Mouse (Mus musculus) heart, postnatal 0 days (tissue): ENCODE results near the gene Pik3ca. TPM values are rescaled to one million over a fixed set of nuclear protein-coding genes. Genes with fewer than 3 reads are reported as not detected.
A peak's percentile ranks its signal among the peaks of the same experiment; 100 is the strongest.

Experiments used
- ATAC-seq: fragments of 200-750 bp; cut with Nextera tagmentation; 2 replicates; pipeline ENCODE4 v1.8.0; 2017; ENCODE audit warnings: low read depth, moderate number of reproducible peaks, moderate library complexity; ENCODE audit not compliant: insufficient read depth
- DNase-seq: peaks from one replicate; pipeline ENCODE4 v3.0.0-alpha.2; 2016; ENCODE audit warnings: low spot score
- H3K27ac ChIP-seq: fragments of 300-500 bp; sonication (generic); 2 replicates; pipeline ENCODE4 v1.5.1; 2014; ENCODE audit warnings: low read depth, mild to moderate bottlenecking
- H3K27me3 ChIP-seq: fragments of 300-500 bp; sonication (generic); 2 replicates; pipeline ENCODE4 v1.6.1; 2014; ENCODE audit warnings: low read length, mixed read lengths; ENCODE audit not compliant: control insufficient read depth, insufficient read depth
- H3K36me3 ChIP-seq: fragments of 300-500 bp; sonication (generic); replicated peaks from 2 replicates; pipeline ENCODE4 v1.6.1; 2014; ENCODE audit warnings: low read length, mixed read lengths; ENCODE audit not compliant: control insufficient read depth, insufficient read depth
- H3K4me1 ChIP-seq: fragments of 300-500 bp; sonication (generic); 2 replicates; pipeline ENCODE4 v1.6.1; 2014; ENCODE audit warnings: antibody characterized with exemption; ENCODE audit not compliant: control insufficient read depth, insufficient read depth
- H3K4me2 ChIP-seq: fragments of 300-500 bp; sonication (generic); 2 replicates; pipeline ENCODE4 v1.6.1; 2014; ENCODE audit warnings: low read depth, mild to moderate bottlenecking, low read length, moderate library complexity
- H3K4me3 ChIP-seq: fragments of 300-500 bp; sonication (generic); 2 replicates; pipeline ENCODE4 v1.5.1; 2014; ENCODE audit warnings: low read depth, low read length
- H3K9ac ChIP-seq: fragments of 300-500 bp; sonication (generic); replicated peaks from 2 replicates; pipeline ENCODE4 v1.6.1; 2014; ENCODE audit warnings: low read depth, low read length, mixed read lengths
- H3K9me3 ChIP-seq: fragments of 300-500 bp; sonication (generic); replicated peaks from 2 replicates; pipeline ENCODE4 v1.6.1; 2016; ENCODE audit warnings: low read length; ENCODE audit not compliant: control insufficient read depth
- CTCF ChIP-seq: IDR thresholded peaks from 2 replicates; pipeline ENCODE4 v1.5.1; 2016; ENCODE audit warnings: antibody characterized with exemption, control low read depth, low read depth
- EP300 ChIP-seq: IDR thresholded peaks from 2 replicates; pipeline ENCODE4 v1.6.1; 2016; ENCODE audit warnings: antibody characterized with exemption, low read depth
- WGBS: fragments of 180-500 bp; shearing (Covaris S2); extraction: QIAGEN DNeasy Blood & Tissue Kit; methylation state at CpG from one replicate; pipeline ENCODE4 v1.1.7; 2014; 5-methylcytosine and 5-hydroxymethylcytosine counted together
- polyA plus RNA-seq: library from polyadenylated mRNA; unstranded; fragments of >200 nt; fragmentation: Nextera tagmentation; extraction: Ambion mirVana; gene quantifications from 2 replicates; pipeline ENCODE4 v1.2.1, GENCODE M21; 2015
- total RNA-seq: library from RNA; depleted of rRNA; stranded (reverse); fragments of >200 nt; gene quantifications from 2 replicates; pipeline ENCODE4 v1.2.3, GENCODE M21; 2014; ENCODE audit warnings: low replicate concordance

Gene Pik3ca
- total and polyA plus RNA-seq, 2 experiments from 2014 or later = 6.7 to 19.2 TPM

- H3K4me2 ChIP-seq = no peak overlapping the region
- no peaks in the 10 kb centered on the region for H3K27me3 ChIP-seq
- 0 out of 2 replicates have a peak overlapping the region, but pooled peaks have one; percentile 3 for H3K27ac ChIP-seq
- no peak overlapping the region for H3K9ac ChIP-seq
- H3K9me3 ChIP-seq = no peaks in the 10 kb centered on the region
- ATAC-seq (no peak), DNase-seq (no peak)
- TF ChIP-seq CTCF = no peak
- no peak for TF ChIP-seq EP300
- no peaks in the 10 kb centered on the region for H3K36me3 ChIP-seq
- 47% methylated on average over 7 of the region's 7 CpGs for WGBS
- H3K4me1 ChIP-seq = peaks cover 63% of the 10 kb centered on the region
- no peak overlapping the region for H3K4me3 ChIP-seq
Measured at GRCm38 (mm10) chr3:32402990-32403885, 5.8 kb downstream of the Pik3ca start.

GRCm38 (mm10) chr3:32405699-32406098, 8.2 kb downstream of the Pik3ca start:
- Histone ChIP-seq H3K27me3 (no peaks in the 10 kb centered on the region), H3K4me3 (no peak overlapping the region), H3K9me3 (no peaks in the 10 kb centered on the region), H3K4me1 (peaks cover 53% of the 10 kb centered on the region), H3K36me3 (no peaks in the 10 kb centered on the region), H3K9ac (no peak overlapping the region), H3K27ac (no peak overlapping the region), H3K4me2 (no peak overlapping the region)
- no peak for TF ChIP-seq EP300
- no peak for ATAC-seq
- no peak for DNase-seq
- 60% methylated on average over 1 of the region's 1 CpGs for WGBS

GRCm38 (mm10) chr3:32406804-32407203, 9.3 kb downstream of the Pik3ca start:
- H3K9me3 ChIP-seq = no peaks in the 10 kb centered on the region
- no peak for TF ChIP-seq EP300
- no peak for TF ChIP-seq CTCF
- H3K9ac ChIP-seq = no peak overlapping the region
- H3K4me3 ChIP-seq = no peak overlapping the region
- H3K36me3 ChIP-seq = no peaks in the 10 kb centered on the region
- whole genome bisulfite sequencing = 77% methylated on average over 6 of the region's 6 CpGs
- no peaks in the 10 kb centered on the region for H3K27me3 ChIP-seq
- H3K4me1 ChIP-seq = peaks cover 47% of the 10 kb centered on the region
- no peak for ATAC-seq
- H3K4me2 ChIP-seq = no peak overlapping the region
- no peak for DNase-seq
- no peak overlapping the region for H3K27ac ChIP-seq

- H3K27ac ChIP-seq = no peak overlapping the region
- H3K9me3 ChIP-seq = no peaks in the 10 kb centered on the region
Measured at GRCm38 (mm10) chr3:32408811-32409273, 11.4 kb downstream of the Pik3ca start.

GRCm38 (mm10) chr3:32412502-32413044, 15.1 kb downstream of the Pik3ca start:
- H3K4me2 ChIP-seq = no peak overlapping the region
- no peak overlapping the region for H3K9ac ChIP-seq

More at GRCm38 (mm10) chr3:32408811-32409273, 11.4 kb downstream of the Pik3ca start:
- no peaks in the 10 kb centered on the region for H3K27me3 ChIP-seq
- H3K36me3 ChIP-seq = no peaks in the 10 kb centered on the region
- no peak overlapping the region for H3K4me3 ChIP-seq
- 88% methylated on average over 3 of the region's 3 CpGs for WGBS
- H3K4me2 ChIP-seq = no peak overlapping the region
- TF ChIP-seq CTCF (no peak), EP300 (no peak)
- DNase-seq (no peak), ATAC-seq (no peak)
- H3K9ac ChIP-seq = no peak overlapping the region
- peaks cover 55% of the 10 kb centered on the region for H3K4me1 ChIP-seq

More at GRCm38 (mm10) chr3:32412502-32413044, 15.1 kb downstream of the Pik3ca start:
- Histone ChIP-seq H3K27ac (no peak overlapping the region), H3K4me3 (no peak overlapping the region), H3K9me3 (no peaks in the 10 kb centered on the region), H3K27me3 (no peaks in the 10 kb centered on the region), H3K4me1 (peaks cover 45% of the 10 kb centered on the region), H3K36me3 (no peaks in the 10 kb centered on the region)
- WGBS = 34% methylated on average over 7 of the region's 7 CpGs
- TF ChIP-seq CTCF (no peak), EP300 (no peak)
- DNase-seq (no peak), ATAC-seq (no peak)
